Mouse (Mus musculus): ENCODE data around the gene Cacna1s.

Cacna1s gene

DNA sequence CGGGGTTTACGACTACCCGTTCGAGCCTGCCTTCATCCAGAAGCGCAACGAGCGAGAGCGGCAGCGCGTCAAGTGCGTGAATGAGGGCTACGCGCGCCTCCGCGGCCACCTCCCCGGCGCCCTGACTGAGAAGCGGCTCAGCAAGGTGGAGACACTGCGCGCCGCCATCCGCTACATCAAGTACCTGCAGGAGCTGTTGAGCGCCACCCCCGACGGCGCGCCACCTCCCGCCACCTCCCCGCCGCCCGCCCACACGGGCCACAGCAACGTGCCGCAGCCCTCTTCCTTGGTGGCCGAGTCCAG lies 1.6 kb upstream of the Cacna1s start:
- DNase-seq (ENCODE audit: low read depth, low spot score): no peak

DNA sequence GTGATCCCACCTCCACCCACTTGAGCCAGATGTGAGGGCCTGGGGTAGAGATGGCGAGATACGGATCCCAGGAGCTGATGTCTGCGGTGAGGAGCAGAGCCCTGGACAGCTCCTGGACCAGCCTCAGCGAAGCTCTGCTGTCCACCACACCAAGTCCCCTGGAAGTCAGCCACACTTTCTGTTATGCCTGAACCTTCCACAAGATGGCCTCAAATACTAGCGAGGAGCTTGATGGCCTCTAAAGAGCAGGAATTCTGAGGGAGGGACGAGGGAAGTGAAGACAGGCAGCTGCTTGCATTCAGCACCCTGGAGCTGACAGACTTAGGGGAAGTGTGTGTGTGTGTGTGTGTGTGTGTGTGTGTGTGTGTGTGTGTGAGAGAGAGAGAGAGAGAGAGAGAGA lies 1.1 kb upstream of the Cacna1s start:
- DNase-seq (ENCODE audit: low read depth, low spot score): peak; percentile 76

DNA sequence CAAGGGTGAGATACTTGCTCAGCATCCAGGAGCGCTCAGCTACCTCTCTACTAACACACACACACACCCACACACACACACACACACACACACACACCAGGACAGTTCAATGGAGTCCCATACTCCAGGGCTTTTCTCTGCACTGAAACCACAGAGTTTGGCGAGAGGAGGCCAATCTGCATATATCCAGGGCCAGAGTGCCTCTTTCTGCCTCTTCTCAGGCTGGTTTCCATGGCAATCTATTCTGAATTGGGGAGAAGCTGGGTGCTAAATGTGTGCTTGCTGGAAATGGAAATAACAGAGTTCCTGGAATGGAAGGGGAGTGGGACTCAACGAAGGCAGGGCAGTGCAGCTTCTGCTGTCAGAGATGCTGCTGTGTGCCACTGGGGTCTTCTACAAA lies 3.2 kb downstream of the Cacna1s start:
- DNase-seq (ENCODE audit: low read depth, low spot score): no peak

DNA sequence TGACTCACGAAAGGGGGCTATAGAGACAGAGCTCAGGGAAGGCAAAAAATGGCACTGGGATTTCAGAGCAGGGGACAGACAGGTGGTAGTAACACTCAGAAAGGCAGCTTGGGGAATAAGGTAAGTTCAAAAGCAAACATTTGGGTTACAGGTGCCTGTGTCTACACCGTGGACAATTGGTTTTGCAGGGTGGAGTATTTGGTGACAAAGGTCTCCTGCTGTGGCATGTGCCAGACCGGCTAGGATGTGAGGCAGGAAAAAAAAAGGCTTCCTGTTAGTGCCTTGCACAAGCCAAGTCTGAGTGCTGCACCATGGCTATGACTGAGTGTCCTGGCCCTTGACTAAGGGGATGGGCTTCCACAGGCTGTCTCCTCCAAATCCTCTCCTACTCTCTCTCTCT lies 6.0 kb downstream of the Cacna1s start:
- no peak for DNase-seq (ENCODE audit: low read depth, low spot score)

DNA sequence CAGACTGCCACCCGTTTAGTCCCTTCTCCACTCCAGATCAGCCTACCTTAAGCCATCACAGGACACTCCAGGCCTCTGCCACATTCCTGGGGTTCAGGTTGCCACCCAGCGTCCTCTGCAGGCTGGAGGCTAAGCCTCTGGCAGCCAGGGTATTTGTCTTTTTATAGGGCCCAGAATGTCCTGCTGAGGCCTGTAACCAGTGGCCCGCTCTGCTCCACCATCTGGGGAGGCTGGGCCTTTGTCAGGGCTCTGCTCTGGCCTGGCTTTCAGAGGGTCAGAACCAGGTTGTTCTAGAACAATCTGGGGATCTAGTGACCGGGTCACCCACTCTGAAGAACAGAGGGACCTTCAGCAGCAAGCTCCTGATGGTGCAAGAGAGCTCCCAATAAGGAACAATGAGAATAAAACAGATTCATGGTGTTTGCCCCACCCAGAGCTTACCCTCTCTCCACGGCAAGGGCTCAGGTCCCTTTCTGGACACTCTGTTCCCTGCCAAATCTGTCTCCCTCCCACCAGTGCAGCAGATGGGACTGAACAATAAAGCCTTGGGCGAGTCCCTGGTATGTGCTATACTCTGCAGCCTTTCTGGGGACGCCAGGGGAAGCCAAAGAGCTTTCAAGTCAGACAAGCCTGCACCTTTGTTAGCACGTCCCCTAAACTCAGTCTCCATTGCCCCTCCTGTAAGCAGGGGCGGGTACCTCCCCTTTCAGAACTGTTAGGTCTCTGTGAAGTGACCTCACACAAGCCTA lies 8.7 kb downstream of the Cacna1s start:
- DNase-seq (ENCODE audit: low read depth, low spot score): no peak

DNA sequence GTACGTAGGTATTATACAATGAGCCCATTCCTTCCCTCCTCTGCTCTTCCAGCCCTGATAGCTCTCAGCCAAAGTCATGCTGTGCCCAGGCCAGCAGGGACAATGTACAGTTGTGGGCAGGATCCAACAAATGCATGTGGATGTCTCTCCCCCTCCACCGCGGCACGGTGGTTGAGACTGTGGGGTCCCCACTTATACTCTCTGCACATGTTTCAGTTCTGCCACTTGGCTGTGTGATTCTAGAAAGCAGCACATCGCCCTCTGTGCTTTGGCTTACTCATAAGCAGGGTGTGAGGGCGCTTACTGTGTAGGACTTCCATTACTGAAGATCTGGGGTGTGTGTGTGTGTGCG lies 9.2 kb downstream of the Cacna1s start:
- no peak for DNase-seq (ENCODE audit: low read depth, low spot score)

DNA sequence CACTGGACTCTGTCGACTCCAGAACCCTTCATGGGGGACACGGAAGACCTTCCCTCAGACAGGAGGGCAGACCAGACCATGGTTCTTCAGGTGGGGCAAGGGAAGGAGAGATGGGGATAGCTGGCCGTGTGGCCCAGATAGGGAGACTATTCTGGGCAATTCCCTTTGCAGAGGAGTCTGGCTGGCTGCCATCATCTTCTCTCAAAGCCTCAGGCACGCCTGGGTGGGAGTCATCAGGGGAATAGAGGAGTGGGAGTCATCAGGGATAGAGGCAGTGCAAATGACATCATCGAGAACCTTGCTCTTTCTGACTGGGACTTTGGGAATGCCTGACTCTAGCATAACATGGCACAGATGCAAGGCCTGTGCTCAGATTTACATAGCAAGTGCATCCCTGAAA lies 11.4 kb downstream of the Cacna1s start:
- no peak for DNase-seq (ENCODE audit: low read depth, low spot score)

DNA sequence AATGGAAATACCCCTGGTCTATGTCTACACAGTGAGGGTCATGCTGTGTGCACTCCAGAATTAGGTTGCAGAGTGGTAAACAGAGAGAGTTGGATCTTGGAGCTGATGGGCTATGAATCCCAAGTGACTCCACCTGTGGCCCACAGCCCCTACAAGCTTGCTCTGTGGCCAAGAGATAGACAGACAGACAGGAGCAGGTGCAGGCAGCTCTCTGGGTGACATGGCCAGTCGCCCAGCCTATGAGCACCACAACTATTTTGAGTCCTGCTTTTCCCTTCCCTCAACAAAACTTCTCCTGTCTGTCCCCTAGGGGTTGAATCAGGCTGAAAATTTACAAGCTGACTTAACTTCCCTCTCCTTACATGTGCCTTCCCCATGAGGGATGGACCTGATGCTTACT lies 14.1 kb downstream of the Cacna1s start:
- DNase-seq (ENCODE audit: low read depth, low spot score): no peak

DNA sequence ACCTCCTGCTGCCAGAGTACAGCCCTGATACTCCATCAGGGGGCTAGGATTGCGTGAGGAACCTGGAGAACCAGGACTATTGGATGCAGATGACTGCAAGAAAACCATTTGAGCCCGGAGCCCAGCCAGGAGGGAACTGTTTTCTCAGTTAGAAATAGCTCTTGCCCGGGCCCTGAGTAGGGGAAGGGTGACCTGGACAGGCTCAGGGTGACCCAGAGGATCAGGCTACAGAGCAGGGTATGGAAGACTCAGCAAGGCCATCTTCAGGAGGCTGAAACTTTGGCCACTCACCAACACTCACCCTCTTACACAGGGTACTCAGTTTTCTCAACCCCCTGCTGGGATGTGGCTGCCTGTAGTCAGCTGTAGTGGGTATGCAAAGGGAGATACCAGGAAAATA lies 15.0 kb downstream of the Cacna1s start:
- DNase-seq (ENCODE audit: low read depth, low spot score): no peak

DNA sequence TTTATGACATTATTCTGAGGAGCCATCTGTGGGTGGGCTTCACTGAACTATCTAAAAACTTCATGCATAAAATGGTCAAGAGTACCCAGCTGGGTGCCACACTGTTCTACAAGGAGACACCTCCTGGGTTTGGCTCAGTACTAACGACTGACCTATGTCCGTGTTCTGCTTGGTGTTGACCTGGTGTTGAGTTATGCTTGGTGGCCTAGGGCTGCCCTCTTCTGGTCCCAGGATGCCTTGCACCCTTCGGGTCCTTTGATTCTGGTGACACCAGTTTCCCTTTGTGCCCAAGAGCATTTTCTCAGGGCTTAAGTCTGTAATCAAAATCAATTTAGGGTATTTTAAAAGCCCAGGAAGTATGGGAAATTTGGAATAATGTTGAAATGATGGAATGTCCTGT lies 23.5 kb downstream of the Cacna1s start:
- peak; percentile 35 for DNase-seq (ENCODE audit: low read depth, low spot score)

DNA sequence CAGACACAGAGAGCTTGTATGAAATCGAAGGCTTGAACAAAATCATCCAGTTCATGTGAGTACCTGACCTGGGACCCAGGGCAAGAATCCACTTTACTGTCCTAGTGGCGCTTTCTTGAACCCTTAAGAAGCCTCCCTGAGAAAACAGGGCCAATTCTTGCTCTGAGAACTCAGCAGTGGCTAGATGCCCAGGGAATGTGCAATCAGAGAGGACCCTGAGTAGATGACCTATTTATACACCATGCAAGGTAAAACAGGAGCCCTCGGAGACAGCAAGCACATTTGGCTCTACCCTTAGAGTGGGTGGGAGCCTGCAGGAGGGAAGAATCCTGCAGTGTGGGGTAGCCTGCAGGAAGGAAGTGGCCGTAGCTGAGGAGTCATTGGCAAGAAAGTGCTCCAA lies 25.1 kb downstream of the Cacna1s start:
- DNase-seq (ENCODE audit: low read depth, low spot score): no peak

DNA sequence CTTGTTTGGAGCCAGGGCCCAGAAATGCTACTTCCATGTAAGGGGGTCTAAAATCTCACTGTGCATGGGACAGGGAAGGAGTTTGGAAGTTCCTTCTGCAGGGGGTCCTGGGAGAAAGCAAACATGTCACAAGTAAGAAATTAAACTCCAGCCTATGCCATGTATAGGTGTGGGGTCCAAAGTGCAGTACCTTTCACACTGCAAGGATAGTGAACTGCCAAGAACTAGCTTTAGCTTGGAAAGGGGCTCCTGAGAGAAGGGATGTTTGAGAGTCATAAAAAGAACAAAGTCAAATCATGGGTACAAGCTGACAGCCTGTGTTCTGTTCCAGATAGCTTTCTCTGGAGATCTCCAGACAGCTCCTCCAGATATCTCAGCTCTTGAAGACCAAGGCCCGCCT lies 28.6 kb downstream of the Cacna1s start:
- DNase-seq (ENCODE audit: low read depth, low spot score): no peak

DNA sequence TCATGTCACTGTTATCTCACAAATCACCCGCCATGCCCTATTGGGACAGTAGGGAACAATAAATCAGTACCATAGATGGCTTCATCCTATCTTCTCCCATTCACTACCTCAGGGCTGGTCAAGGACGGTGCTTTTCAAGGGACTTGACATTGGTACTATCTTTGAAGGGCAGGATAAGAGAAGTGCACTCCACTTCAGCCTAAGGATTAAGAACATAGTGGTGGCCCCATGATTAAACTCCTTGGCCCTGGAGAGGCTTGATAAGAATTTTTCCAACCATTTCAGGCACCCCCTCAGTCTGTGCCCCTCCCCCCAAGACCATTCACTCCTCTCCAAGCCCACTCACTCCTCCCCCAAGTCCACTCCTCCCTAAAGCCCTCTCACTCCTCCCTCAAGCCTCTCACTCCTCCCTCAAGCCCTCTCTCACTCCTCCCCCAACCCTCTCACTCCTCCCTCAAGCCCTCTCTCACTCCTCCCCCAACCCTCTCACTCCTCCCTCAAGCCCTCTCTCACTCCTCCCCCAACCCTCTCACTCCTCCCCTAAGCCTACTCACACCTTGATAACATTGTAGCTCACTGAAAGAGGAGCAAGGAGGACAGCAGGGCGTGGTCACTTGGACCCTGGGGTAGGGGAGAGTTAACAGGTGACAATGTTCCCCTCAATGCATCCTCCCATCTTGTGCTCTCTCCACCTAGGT lies 33.6 kb downstream of the Cacna1s start:
- no peak for DNase-seq (ENCODE audit: low read depth, low spot score)

DNA sequence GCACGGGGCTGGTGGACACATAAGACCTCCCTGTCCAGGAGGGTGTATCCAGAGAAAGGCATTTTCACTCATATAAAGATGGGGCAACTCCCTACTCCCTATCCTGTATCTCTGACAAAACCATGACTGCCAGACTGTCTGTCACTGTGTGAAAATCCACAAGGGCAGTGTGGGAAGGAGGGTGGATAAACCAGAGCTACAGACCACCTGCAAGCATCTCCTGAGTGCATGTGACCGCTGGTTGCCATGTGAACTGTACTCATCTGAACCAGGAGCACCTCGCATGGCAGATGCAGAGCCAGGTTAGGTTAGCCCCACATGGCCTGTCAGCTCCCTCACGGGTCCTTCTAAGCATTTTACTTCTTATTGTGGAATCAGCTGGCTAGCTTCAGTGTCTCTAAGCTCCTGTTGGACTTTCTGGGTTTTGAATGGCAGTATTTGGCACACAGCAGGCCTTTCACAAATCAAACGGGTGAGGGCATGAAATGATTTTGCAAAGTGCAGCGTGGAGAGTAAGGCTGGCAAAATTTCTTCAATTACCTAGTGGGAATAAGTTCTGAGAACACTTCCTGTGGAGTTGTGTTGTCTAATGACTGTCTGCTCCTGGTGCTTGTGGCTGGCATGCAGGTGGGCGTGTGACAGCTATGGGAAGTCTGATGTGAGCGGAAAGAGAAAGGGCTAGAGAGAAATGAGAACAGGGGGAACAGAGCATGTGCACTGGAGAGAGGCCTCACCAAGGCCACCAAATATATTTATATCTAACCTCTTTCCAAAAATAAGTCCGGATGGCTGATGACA lies 37.0 kb downstream of the Cacna1s start:
- DNase-seq (ENCODE audit: low read depth, low spot score): no peak

DNA sequence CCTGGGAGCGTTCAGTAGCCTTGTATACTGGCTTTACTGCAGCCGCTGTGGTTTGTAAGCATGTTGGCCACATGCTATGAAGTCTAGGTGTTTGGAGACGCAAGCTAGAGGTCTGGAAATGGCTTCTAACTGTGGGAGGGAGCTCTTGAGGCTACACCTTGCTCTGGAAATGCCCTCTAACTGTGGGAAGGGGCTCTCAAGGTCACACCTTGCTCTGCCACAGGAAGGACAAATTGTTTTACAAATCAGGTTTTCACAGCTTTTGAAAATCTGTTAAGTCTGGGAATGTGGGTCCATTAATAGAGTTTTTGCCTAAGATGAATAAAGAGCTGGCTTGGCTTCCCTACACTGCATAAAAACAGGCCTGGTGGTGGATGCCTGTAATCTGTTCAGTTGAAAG lies 41.2 kb downstream of the Cacna1s start:
- no peak for DNase-seq (ENCODE audit: low read depth, low spot score)

DNA sequence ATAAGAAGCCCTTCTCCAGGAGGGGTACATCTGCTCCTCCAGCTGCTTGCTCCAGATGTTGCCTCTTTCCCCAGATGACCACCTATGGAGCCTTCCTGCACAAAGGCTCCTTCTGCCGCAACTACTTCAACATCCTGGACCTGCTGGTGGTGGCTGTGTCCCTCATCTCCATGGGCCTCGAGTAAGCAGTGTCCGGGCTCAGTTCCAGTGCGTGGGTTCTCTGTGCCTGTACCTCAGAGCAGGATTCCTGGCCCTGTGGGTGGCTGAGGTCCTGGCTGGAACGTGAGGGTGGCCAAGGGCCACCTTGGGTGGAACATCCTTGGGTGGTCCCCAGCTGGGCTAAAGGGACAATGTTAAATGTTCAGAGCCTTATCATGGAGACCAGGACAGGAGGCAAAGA lies 42.3 kb downstream of the Cacna1s start:
- DNase-seq (ENCODE audit: low read depth, low spot score): no peak

DNA sequence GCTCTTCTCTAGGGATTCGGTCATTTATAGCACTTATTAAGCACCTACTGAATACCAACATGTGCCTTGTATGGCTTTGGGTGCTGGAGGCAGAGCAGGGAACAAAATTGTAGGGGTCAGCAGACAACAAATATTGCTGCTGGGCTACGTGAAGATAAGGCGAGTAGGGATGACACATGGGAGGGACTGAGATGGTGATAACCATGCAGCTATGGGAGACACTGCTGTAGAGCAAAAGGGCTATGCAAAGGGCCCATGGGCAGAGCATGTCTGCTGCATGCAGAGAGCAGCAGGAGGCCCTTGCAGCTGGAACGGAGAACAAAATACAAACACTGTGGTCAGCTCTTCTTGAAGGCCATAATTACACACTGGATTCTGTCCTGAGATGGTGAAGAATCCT lies 49.5 kb downstream of the Cacna1s start:
- no peak for DNase-seq (ENCODE audit: low read depth, low spot score)

DNA sequence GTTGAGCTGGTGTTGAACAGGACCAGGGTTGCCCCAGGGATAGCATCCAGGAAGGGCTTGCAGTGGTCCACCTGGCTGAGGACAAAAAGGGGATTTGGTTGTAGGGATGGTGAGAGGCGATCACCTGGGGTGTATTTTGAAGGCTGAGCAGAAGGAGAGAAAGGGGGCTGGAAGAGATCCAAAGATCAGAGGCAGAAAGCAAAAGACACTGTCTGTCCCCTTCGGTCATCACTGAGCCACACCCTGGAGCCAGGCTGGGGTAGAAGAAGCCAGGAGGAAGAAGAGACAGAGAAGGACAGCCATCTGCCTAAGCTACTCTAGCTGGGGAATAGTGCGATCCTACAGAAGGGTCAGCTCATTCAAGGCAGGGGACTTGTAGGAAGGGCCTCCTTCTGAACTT lies 50.0 kb downstream of the Cacna1s start:
- DNase-seq (ENCODE audit: low read depth, low spot score): no peak

DNA sequence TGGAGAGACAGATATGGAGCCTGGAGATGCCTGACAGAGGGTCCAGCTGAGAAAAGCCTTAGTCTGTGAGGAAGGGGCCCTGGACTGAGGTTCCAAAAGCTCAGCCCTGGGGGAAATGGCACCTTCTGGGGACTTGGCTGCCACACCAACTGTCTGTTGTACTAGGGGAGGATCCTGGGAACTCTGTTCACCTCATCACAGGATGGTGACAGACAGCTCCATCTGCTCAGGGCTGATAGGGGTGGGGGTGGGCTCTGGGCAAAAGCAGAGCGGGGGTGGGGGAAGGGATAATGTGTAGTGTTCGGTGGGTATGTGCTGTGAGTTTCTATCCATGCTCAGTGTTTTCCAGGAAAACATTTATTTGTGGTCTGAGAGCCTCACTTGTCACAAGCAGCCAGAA lies 50.4 kb downstream of the Cacna1s start:
- DNase-seq (ENCODE audit: low read depth, low spot score): no peak

DNA sequence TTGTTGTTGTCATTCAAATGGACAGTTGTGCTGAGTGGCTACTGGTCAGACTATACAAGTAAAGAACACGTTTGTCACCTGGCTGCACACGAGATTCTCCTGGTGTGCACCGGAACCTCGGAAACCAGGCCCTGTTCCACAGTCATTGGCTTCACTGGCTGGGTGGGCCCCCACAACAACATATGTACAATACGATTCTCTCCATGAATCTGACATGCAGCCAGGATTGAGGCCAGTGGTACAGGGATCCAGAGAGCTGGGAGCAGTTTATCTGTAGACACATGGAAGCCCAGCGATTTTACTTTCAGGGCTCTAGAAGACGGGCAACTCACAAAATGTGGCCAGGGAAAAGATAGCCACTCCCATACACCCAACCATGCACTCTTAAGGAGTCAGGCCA lies 51.1 kb downstream of the Cacna1s start:
- no peak for DNase-seq (ENCODE audit: low read depth, low spot score)

DNA sequence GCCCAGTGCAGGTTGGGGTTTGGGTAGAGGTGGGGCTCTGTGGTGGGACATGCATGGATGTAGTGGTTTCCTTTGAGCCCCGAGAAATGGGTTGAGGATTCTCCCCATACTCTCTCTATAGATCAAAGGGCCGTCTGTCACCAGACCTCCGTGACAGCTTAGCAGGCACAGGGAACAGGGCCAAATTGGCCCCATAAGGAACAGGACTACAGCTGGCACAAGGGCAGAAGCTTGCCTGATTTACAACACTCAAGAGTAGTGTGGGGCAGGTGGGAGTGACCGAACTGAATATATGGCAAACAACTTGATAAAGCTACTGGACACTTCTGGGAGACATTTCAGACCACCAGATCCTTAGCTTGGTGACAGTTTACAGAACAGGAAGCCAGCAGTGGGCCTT lies 52.2 kb downstream of the Cacna1s start:
- DNase-seq (ENCODE audit: low read depth, low spot score): no peak

DNA sequence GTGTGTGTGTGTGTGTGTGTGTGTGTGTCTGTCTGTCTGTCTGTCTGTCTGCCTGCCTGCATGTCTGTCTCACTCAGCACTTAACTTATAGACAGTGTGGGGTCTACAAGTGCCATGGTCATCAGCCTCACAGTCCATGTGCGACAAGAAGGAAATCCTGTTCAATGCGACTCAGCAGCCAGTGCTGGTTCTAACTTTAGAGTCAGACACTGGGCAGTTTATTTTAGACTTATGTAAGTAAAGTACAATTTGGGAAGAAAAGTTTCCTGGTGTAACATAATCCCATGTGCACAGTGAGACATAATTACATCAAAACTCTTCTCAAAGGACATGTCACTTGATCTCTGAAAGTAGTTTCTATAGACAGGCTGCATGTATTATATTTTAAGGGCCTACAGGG lies 56.9 kb downstream of the Cacna1s start:
- no peak for DNase-seq (ENCODE audit: low read depth, low spot score)

DNA sequence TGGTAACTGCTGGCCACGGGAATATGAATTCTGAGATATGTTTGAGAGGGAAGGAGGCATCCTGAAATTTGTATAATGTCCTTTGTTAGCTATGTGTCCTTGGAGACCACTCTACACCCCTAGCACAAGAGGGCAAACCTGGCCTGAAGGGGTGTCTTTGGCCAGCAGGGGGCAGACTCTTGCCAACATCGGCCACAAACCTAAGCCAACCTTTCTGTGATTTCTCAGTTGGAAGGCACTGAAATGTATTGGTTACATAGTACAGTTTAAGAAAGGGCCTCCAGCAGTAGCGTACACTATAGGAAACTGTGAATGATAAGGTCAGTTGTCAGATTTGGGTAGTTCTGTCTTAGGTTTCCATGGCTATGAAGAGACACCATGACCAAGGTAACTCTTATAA lies 63.6 kb downstream of the Cacna1s start:
- DNase-seq (ENCODE audit: low read depth, low spot score): no peak

Data from retina, postnatal 7 days (tissue).